Mouse (Mus musculus): ENCODE data around the gene Cep41. TPM values are rescaled to one million over a fixed set of nuclear protein-coding genes. Genes with fewer than 3 reads are reported as not detected.

Gene Cep41
- polyA plus RNA-seq, 1 experiment from 2014 or later = 28.6 TPM

GRCm38 (mm10) chr6:30680442-30680841 lies 13.1 kb downstream of the Cep41 start:
- Histone ChIP-seq H3K4me3 (no peak overlapping the region), H3K27ac (peak overlapping the region; percentile 80), H3K4me2 (no peak overlapping the region), H3K4me1 (peaks cover 47% of the 10 kb centered on the region), H3K9ac (no peak overlapping the region), H3K36me3 (no peaks in the 10 kb centered on the region), H3K27me3 (no peaks in the 10 kb centered on the region), H3K9me3 (no peaks in the 10 kb centered on the region)
- 38% methylated on average over 7 of the region's 7 CpGs for WGBS
- ATAC-seq (ENCODE audit: insufficient number of reproducible peaks, low FRiP score, low TSS enrichment, low read depth) = no peak

- no peak for ATAC-seq (ENCODE audit: insufficient number of reproducible peaks, low FRiP score, low TSS enrichment, low read depth)
- Histone ChIP-seq H3K4me2 (no peak overlapping the region), H3K4me3 (no peak overlapping the region), H3K9ac (no peak overlapping the region), H3K27me3 (no peaks in the 10 kb centered on the region), H3K27ac (0 out of 2 replicates have a peak overlapping the region, but pooled peaks have one; percentile 43), H3K36me3 (no peaks in the 10 kb centered on the region), H3K4me1 (peaks cover 50% of the 10 kb centered on the region), H3K9me3 (no peaks in the 10 kb centered on the region)
- WGBS = 64% methylated on average over 5 of the region's 5 CpGs
Observed at GRCm38 (mm10) chr6:30679567-30679966, 14.0 kb downstream of the Cep41 start.

- Histone ChIP-seq H3K4me2 (no peak overlapping the region), H3K9me3 (no peaks in the 10 kb centered on the region), H3K36me3 (no peaks in the 10 kb centered on the region), H3K9ac (no peak overlapping the region), H3K27me3 (no peaks in the 10 kb centered on the region), H3K4me1 (peaks cover 59% of the 10 kb centered on the region), H3K27ac (peak overlapping the region; percentile 71), H3K4me3 (no peak overlapping the region)
- no peak for ATAC-seq (ENCODE audit: insufficient number of reproducible peaks, low FRiP score, low TSS enrichment, low read depth)
- WGBS = 60% methylated on average over 6 of the region's 6 CpGs
Observed at GRCm38 (mm10) chr6:30678482-30678881, 15.1 kb downstream of the Cep41 start.

GRCm38 (mm10) chr6:30677591-30677990 lies 16.0 kb downstream of the Cep41 start:
- ATAC-seq (ENCODE audit: insufficient number of reproducible peaks, low FRiP score, low TSS enrichment, low read depth) = no peak
- no peak overlapping the region for H3K4me3 ChIP-seq
- no peaks in the 10 kb centered on the region for H3K36me3 ChIP-seq
- no peak overlapping the region for H3K4me2 ChIP-seq
- H3K27me3 ChIP-seq = no peaks in the 10 kb centered on the region
- WGBS = 74% methylated on average over 9 of the region's 9 CpGs
- H3K4me1 ChIP-seq = peaks cover 58% of the 10 kb centered on the region
- peak overlapping the region; percentile 51; the same call in 1 of the 2 replicates for H3K27ac ChIP-seq
- H3K9ac ChIP-seq = no peak overlapping the region
- no peaks in the 10 kb centered on the region for H3K9me3 ChIP-seq

- H3K9me3 ChIP-seq = no peaks in the 10 kb centered on the region
- ATAC-seq (ENCODE audit: insufficient number of reproducible peaks, low FRiP score, low TSS enrichment, low read depth) = no peak
- no peak overlapping the region for H3K4me3 ChIP-seq
- no peak overlapping the region for H3K9ac ChIP-seq
- H3K4me1 ChIP-seq = peaks cover 57% of the 10 kb centered on the region
- WGBS = 63% methylated on average over 6 of the region's 6 CpGs
- peak overlapping the region; percentile 98 for H3K27ac ChIP-seq
- H3K27me3 ChIP-seq = no peaks in the 10 kb centered on the region
- H3K36me3 ChIP-seq = no peaks in the 10 kb centered on the region
- no peak overlapping the region for H3K4me2 ChIP-seq
Observed at GRCm38 (mm10) chr6:30676506-30676905, 17.0 kb downstream of the Cep41 start.

GRCm38 (mm10) chr6:30675281-30675771 lies 18.2 kb downstream of the Cep41 start:
- peak overlapping the region; percentile 9; the same call in 1 of the 2 replicates for H3K4me3 ChIP-seq

GRCm38 (mm10) chr6:30674714-30675280 lies 18.8 kb downstream of the Cep41 start:
- WGBS = 16% methylated on average over 9 of the region's 9 CpGs
- ATAC-seq (ENCODE audit: insufficient number of reproducible peaks, low FRiP score, low TSS enrichment, low read depth) = peak; percentile 41
- no peak overlapping the region for H3K4me3 ChIP-seq

More at GRCm38 (mm10) chr6:30675281-30675771, 18.2 kb downstream of the Cep41 start:
- H3K4me1 ChIP-seq = peaks cover 59% of the 10 kb centered on the region
- peak overlapping the region; percentile 31; the same call in 1 of the 2 replicates for H3K9ac ChIP-seq
- peak; percentile 55; the same call in 1 of the 2 replicates for ATAC-seq (ENCODE audit: insufficient number of reproducible peaks, low FRiP score, low TSS enrichment, low read depth)
- peak overlapping the region; percentile 34 for H3K4me2 ChIP-seq
- WGBS = 8% methylated on average over 11 of the region's 11 CpGs
- H3K27me3 ChIP-seq = no peaks in the 10 kb centered on the region
- no peaks in the 10 kb centered on the region for H3K9me3 ChIP-seq
- H3K36me3 ChIP-seq = no peaks in the 10 kb centered on the region
- peak overlapping the region; percentile 98 for H3K27ac ChIP-seq

GRCm38 (mm10) chr6:30673764-30674561 lies 19.6 kb downstream of the Cep41 start:
- ATAC-seq (ENCODE audit: insufficient number of reproducible peaks, low FRiP score, low TSS enrichment, low read depth) = no peak
- H3K36me3 ChIP-seq = no peaks in the 10 kb centered on the region
- H3K9me3 ChIP-seq = no peaks in the 10 kb centered on the region
- H3K9ac ChIP-seq = no peak overlapping the region
- H3K4me1 ChIP-seq = peaks cover 61% of the 10 kb centered on the region
- H3K4me2 ChIP-seq = peak overlapping the region; percentile 25; the same call in 1 of the 2 replicates
- peak overlapping the region; percentile 98 for H3K27ac ChIP-seq
- WGBS = 15% methylated on average over 14 of the region's 14 CpGs
- no peaks in the 10 kb centered on the region for H3K27me3 ChIP-seq
- H3K4me3 ChIP-seq = no peak overlapping the region

More at GRCm38 (mm10) chr6:30674714-30675280, 18.8 kb downstream of the Cep41 start:
- peak overlapping the region; percentile 34 for H3K4me2 ChIP-seq
- H3K9me3 ChIP-seq = no peaks in the 10 kb centered on the region
- H3K27me3 ChIP-seq = no peaks in the 10 kb centered on the region
- H3K4me1 ChIP-seq = peaks cover 60% of the 10 kb centered on the region
- H3K27ac ChIP-seq = peak overlapping the region; percentile 98
- H3K9ac ChIP-seq = no peak overlapping the region
- H3K36me3 ChIP-seq = no peaks in the 10 kb centered on the region

- Histone ChIP-seq H3K9me3 (no peaks in the 10 kb centered on the region), H3K4me2 (no peak overlapping the region), H3K27me3 (no peaks in the 10 kb centered on the region), H3K36me3 (no peaks in the 10 kb centered on the region), H3K4me1 (peaks cover 59% of the 10 kb centered on the region), H3K27ac (peak overlapping the region; percentile 84), H3K4me3 (no peak overlapping the region), H3K9ac (no peak overlapping the region)
- 35% methylated on average over 5 of the region's 5 CpGs for WGBS
- peak; percentile 69; the same call in 1 of the 2 replicates for ATAC-seq (ENCODE audit: insufficient number of reproducible peaks, low FRiP score, low TSS enrichment, low read depth)
Observed at GRCm38 (mm10) chr6:30671696-30672095, 21.9 kb downstream of the Cep41 start.

GRCm38 (mm10) chr6:30667585-30667984 lies 26.0 kb downstream of the Cep41 start:
- Histone ChIP-seq H3K27me3 (no peaks in the 10 kb centered on the region), H3K27ac (peak overlapping the region; percentile 65), H3K9me3 (no peaks in the 10 kb centered on the region), H3K4me3 (no peak overlapping the region), H3K9ac (no peak overlapping the region), H3K36me3 (no peaks in the 10 kb centered on the region), H3K4me2 (no peak overlapping the region), H3K4me1 (peaks cover 42% of the 10 kb centered on the region)
- 24% methylated on average over 5 of the region's 5 CpGs for WGBS
- no peak for ATAC-seq (ENCODE audit: insufficient number of reproducible peaks, low FRiP score, low TSS enrichment, low read depth)

GRCm38 (mm10) chr6:30666043-30666442 lies 27.5 kb downstream of the Cep41 start:
- Histone ChIP-seq H3K4me3 (no peak overlapping the region), H3K9me3 (no peaks in the 10 kb centered on the region), H3K27ac (no peak overlapping the region), H3K27me3 (no peaks in the 10 kb centered on the region), H3K9ac (no peak overlapping the region), H3K4me2 (no peak overlapping the region), H3K36me3 (no peaks in the 10 kb centered on the region), H3K4me1 (peaks cover 30% of the 10 kb centered on the region)
- WGBS = 49% methylated on average over 6 of the region's 6 CpGs
- ATAC-seq (ENCODE audit: insufficient number of reproducible peaks, low FRiP score, low TSS enrichment, low read depth) = no peak

GRCm38 (mm10) chr6:30665296-30665695 lies 28.3 kb downstream of the Cep41 start:
- no peak overlapping the region for H3K9ac ChIP-seq
- no peaks in the 10 kb centered on the region for H3K36me3 ChIP-seq
- H3K4me2 ChIP-seq = no peak overlapping the region
- WGBS = 46% methylated on average over 4 of the region's 4 CpGs
- H3K4me3 ChIP-seq = no peak overlapping the region
- H3K4me1 ChIP-seq = peaks cover 28% of the 10 kb centered on the region
- no peaks in the 10 kb centered on the region for H3K9me3 ChIP-seq
- no peak for ATAC-seq (ENCODE audit: insufficient number of reproducible peaks, low FRiP score, low TSS enrichment, low read depth)
- peak overlapping the region; percentile 43 for H3K27ac ChIP-seq
- H3K27me3 ChIP-seq = no peaks in the 10 kb centered on the region

Measured in limb, embryonic 15.5 days (tissue).